Mouse (Mus musculus) ES-E14 (cell line): ENCODE results near the gene Snx7. TPM values are rescaled to one million over a fixed set of nuclear protein-coding genes. Genes with fewer than 3 reads are reported as not detected.

Experiments used
- DNase-seq: peaks from one replicate; pipeline ENCODE4 v3.0.0-alpha.2; 2013; ENCODE audit warnings: low read depth, low spot score
- H3K27ac ChIP-seq: 2 replicates; pipeline ENCODE4 v1.5.1; 2012; ENCODE audit warnings: low read depth, mild to moderate bottlenecking, low read length, moderate library complexity, mixed read lengths; ENCODE audit not compliant: poor library complexity, insufficient read depth, severe bottlenecking
- H3K36me3 ChIP-seq: 2 replicates; pipeline ENCODE4 v1.6.1; 2012; ENCODE audit warnings: mild to moderate bottlenecking, low read length, moderate library complexity, mixed read lengths; ENCODE audit not compliant: control insufficient read depth, poor library complexity, insufficient read depth, severe bottlenecking
- H3K4me1 ChIP-seq, 2 experiments: fragments of 150-350 bp in 1 of 2; sonication (generic) in 1 of 2; 2 replicates each; pipeline ENCODE4 v1.6.1; 2012; ENCODE audit warnings: low read length in 2 of 2, mild to moderate bottlenecking in 1 of 2, mixed read lengths in 1 of 2; ENCODE audit not compliant: control insufficient read depth in 2 of 2, insufficient read depth in 2 of 2, poor library complexity in 1 of 2
- H3K4me3 ChIP-seq, 2 experiments: fragments of 150-350 bp in 1 of 2; sonication (generic) in 1 of 2; 2 replicates each; pipeline ENCODE4 v1.5.1; 2012; ENCODE audit warnings: low read length in 2 of 2, low read depth in 1 of 2, mild to moderate bottlenecking in 1 of 2, mixed read lengths in 1 of 2; ENCODE audit not compliant: insufficient read depth in 1 of 2, poor library complexity in 1 of 2, severe bottlenecking in 1 of 2
- H3K9ac ChIP-seq: 2 replicates; pipeline ENCODE4 v1.6.1; 2012; ENCODE audit warnings: low read depth, mild to moderate bottlenecking, low read length, mixed read lengths; ENCODE audit not compliant: poor library complexity, insufficient read depth, severe bottlenecking
- H3K9me3 ChIP-seq: fragments of 150-350 bp; sonication (generic); 2 replicates; pipeline ENCODE4 v1.6.1; 2012; ENCODE audit warnings: low read depth, mild to moderate bottlenecking, low read length; ENCODE audit not compliant: control insufficient read depth, insufficient read depth
- CHD2 ChIP-seq: IDR thresholded peaks from 2 replicates; pipeline ENCODE4 v1.6.1; 2014; ENCODE audit warnings: mild to moderate bottlenecking, low read depth, low read length, inconsistent platforms
- HCFC1 ChIP-seq: IDR thresholded peaks from 2 replicates; pipeline ENCODE4 v1.6.1; 2012; ENCODE audit warnings: low read length, inconsistent platforms, borderline replicate concordance; ENCODE audit not compliant: insufficient read depth
- MAFK ChIP-seq: IDR thresholded peaks from 2 replicates; pipeline ENCODE4 v1.6.1; 2014; ENCODE audit warnings: mild to moderate bottlenecking, low read depth, low read length, inconsistent platforms; ENCODE audit not compliant: insufficient read depth
- ZC3H11A ChIP-seq: IDR thresholded peaks from 2 replicates; pipeline ENCODE4 v1.6.1; 2012; ENCODE audit warnings: low read depth, mild to moderate bottlenecking, inconsistent platforms, low read length, borderline replicate concordance
- ZNF384 ChIP-seq: IDR thresholded peaks from 2 replicates; pipeline ENCODE4 v1.6.1; 2012; ENCODE audit warnings: low read depth, low read length, inconsistent platforms
- in situ Hi-C, 2 experiments: fragments of 600-800 bp; cut with MboI; formaldehyde crosslinking; loops; one replicate each; pipeline ENCODE4 v1.15.1; 2025; ENCODE audit warnings: low sequenced_read_pairs in 2 of 2, inconsistent platforms in 1 of 2; ENCODE audit not compliant: unreplicated experiment in 2 of 2
- total RNA-seq: library from RNA; depleted of rRNA; stranded (reverse); fragments of 300-350 nt; gene quantifications from 2 replicates; pipeline ENCODE4 v1.2.3, GENCODE M21; 2012

The Snx7 gene
- total RNA-seq, 1 experiment = 12.8 TPM

DNA sequence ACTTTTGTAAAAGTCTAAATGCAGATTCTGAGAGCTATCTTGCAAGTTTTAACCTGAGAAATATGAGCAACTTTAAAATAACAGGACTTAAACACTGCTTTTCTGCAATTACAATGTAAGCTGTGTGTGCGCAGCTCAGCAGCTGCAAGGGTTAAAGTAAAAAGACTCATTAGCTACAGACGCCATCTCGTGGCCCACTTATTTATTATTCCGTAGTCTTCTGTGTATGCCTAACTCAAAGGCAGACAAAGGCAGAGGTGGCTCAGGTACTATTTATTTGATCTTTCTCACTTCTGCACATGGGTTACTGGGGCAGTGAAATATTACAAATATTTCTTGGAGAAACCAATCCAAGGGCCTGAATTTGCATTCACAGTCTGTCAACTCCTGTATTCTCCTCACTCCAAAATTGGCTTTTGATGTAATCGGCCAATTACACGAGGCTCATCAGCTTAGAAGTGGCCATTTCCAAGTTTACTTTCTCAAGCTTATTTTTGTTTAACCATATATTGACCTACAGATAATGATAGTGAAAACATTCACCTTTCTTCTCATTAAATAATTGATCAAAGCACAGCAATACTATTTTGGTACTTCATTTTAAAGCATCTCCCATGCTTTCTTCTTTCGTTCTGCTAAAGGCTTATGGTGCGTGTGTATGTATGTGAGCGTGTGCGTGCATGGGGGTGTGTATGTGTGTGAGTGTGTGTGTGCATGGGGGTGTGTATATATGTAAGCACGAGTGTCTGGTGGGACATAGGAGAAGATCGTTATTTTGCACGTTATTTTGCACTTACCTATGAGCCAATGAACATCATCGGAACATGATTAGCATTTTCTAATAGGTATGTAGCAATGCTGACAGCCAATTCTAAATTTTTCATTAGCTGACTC lies 79.7 kb downstream of the Snx7 start:
- Histone ChIP-seq H3K9me3 (no peaks in the 10 kb centered on the region), H3K4me3 (no peak overlapping the region), H3K27ac (no peak overlapping the region), H3K36me3 (no peaks in the 10 kb centered on the region), H3K4me1 (no peaks in the 10 kb centered on the region), H3K9ac (no peak overlapping the region)
- in situ Hi-C loops = no loop called here
- no peak for TF ChIP-seq MAFK
- DNase-seq = no peak

DNA sequence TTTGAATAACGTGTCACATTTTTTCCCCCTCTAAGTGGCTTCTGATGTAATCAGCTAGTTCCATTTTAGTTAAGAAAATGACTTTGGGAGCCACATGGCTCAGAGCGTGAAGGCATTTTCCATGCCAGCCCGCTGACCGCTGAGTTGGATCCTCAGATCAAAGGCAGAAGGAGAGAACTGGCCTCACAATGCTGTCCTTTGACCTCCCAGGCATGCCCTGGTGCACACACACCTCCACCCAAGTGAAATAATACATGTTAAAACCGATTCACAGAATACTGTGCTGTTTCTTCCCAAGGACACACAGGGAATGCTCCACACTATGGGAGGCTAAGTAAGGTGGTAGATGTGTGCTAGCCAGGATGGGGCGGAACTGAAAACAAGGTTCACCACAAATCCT lies 81.5 kb downstream of the Snx7 start:
- Histone ChIP-seq H3K9me3 (no peaks in the 10 kb centered on the region), H3K27ac (no peak overlapping the region), H3K4me3 (no peak overlapping the region), H3K9ac (no peak overlapping the region), H3K4me1 (no peaks in the 10 kb centered on the region), H3K36me3 (no peaks in the 10 kb centered on the region)
- in situ Hi-C loops = no loop called here
- no peak for TF ChIP-seq ZNF384
- no peak for TF ChIP-seq ZC3H11A
- TF ChIP-seq HCFC1 = no peak
- no peak for TF ChIP-seq MAFK
- TF ChIP-seq CHD2 = no peak
- DNase-seq = no peak

DNA sequence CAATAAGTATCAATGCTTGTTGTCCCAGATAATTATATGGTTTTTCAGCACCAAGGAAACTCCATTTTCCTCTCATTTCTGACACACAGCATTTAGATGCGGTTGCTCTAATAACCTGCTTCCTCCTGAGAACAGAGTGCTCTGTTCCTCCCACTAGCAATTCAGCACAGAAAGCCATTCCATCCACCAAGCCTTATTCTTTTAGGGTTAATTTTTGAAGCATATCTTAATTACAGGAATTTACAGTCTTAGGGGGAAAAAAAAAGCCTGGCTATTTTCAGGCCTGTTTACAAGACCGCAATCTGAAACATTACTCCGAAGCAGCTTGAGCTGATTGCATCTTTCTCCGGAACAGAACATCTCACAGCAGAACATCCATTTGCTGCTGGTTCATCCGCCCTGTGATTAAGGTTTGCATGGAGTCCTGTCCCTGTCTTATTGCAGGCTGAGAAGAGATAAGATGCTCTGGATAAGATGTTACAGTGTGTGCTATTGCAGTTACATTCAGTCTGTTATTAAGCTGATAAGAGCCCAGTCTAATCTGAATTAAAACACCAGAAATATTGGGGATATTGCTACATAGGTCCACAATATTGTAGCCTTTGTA lies 116.5 kb downstream of the Snx7 start:
- Histone ChIP-seq H3K4me3 (no peak overlapping the region), H3K36me3 (no peaks in the 10 kb centered on the region), H3K27ac (no peak overlapping the region), H3K9me3 (no peaks in the 10 kb centered on the region), H3K4me1 (no peaks in the 10 kb centered on the region), H3K9ac (no peak overlapping the region)
- TF ChIP-seq ZNF384 (no peak), CHD2 (no peak), MAFK (no peak), ZC3H11A (no peak), HCFC1 (no peak)
- no peak for DNase-seq
- in situ Hi-C loops = no loop called here

- Histone ChIP-seq H3K9ac (no peak overlapping the region), H3K4me3 (no peak overlapping the region), H3K36me3 (no peaks in the 10 kb centered on the region), H3K27ac (no peak overlapping the region), H3K4me1 (no peaks in the 10 kb centered on the region), H3K9me3 (no peaks in the 10 kb centered on the region)
- peak; percentile 11 for DNase-seq
- in situ Hi-C loops = no loop called here
- TF ChIP-seq HCFC1 (no peak), MAFK (no peak), CHD2 (no peak), ZC3H11A (no peak), ZNF384 (no peak)
Observed at GRCm38 (mm10) chr3:117751665-117752064, 117.1 kb downstream of the Snx7 start.
